Mouse (Mus musculus) spleen, adult 12 weeks (tissue): ENCODE measurements around the gene Tada2a.

ENCODE experiments used
- DNase-seq: peaks from one replicate; pipeline ENCODE4 v3.0.0; 2022; ENCODE audit warnings: low spot score

Gene Tada2a

DNA sequence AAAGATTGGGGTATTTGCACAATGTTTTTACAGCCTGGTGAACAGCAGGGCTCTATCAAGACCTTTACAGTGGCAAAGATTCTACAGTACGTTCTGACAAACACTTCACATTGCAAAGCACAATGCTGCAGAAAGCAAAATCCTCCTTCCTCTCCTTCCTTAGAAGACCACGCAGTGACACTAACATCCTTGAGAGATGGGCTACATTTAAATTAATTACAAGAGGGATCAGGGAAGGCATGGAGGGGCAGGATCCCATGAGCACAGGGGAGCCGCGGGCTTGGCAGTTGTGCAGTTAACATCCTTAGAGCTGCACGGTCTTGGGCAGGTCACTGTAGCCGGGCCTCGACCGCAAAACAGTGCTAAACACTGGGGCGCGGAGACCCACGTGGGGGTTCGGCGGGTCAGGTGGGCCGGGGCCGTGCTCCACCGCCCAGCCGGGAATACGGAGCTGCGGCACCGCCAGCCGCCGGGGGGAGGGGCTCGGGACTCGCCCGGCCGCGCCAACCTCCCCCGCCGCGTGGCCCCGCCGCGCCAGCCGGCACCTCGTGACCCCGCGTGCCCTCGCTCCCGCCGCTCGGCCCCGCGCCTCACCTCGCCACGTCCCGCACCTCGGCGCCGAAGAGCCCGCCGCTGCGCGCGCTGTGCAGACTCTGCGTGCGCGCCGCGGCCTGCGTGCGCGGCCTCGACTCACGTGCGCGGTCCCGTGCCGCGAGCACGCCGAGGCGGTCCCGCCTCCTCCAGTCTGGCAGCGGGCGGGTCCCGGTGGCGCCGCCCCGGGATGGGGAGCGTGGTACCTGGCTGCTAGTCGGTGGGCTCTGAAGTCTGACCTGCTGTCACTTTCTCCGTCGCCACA is at the start of gene Tada2a, which contains the start of gene Acaca:
Tada2a (minus strand) TSS at position 658 of the 856 bp plus-strand sequence.
Acaca (plus strand) TSS at position 730 of the 856 bp plus-strand sequence.
- peak; percentile 80 for DNase-seq

DNA sequence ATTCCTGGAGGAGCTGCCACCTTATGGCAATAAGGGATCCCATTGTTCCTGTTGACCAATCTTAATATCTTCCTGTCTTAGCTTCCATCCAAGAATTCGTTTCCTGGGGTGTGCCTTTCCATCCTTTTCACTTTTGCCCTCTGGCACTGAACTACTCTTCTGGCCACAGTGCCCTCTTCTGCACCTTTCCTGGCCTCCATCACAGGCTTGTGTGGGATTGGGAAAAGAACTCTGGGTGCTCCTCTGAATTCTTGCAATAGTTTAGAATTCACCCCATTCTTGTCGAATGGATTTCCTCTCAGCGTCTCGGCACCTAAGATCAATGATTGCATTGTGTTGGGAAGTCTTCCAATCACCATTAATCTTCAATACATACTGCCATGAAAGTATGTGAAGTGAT is 49.2 kb upstream of the Tada2a start:
- no peak for DNase-seq

DNA sequence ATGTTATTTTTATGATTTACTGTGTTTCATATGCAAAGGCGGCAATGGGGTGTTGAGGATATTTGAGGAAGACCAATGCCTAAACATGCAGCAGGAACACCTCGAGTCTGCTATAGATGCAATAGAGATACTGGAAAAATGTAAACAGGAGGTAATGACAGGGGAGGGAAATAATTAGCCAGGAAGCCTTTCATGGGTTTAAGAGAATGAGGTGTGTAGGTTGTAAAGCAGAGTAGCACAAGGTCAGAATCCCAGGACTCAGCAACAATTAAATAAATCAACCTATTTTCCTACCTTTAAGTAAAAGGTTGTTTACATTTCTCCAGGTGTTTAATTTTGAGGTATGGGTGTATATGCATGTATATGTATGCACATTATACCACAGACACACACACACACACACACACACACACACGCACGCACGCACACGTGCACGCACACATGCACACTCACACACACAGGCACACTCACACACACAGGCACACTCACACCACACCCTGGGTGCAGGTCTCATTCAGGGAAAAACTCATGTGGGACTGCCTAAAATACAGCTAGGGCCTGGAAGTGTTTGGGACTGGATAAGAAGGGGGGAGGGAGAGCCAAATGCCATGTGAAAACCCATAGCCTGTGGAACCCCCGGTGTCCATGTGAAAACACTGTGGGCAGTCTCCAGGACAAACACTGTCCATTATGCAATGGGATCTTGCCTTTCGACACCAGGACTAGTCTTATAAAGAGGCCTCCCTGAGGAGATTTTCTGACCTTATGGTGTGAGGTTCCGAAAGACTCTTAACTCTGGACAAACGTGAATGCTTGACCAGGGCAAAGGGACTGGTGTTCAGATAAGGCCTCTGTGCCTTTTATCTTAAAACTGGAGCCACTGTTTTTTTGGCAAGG is 43.4 kb upstream of the Tada2a start:
- no peak for DNase-seq

DNA sequence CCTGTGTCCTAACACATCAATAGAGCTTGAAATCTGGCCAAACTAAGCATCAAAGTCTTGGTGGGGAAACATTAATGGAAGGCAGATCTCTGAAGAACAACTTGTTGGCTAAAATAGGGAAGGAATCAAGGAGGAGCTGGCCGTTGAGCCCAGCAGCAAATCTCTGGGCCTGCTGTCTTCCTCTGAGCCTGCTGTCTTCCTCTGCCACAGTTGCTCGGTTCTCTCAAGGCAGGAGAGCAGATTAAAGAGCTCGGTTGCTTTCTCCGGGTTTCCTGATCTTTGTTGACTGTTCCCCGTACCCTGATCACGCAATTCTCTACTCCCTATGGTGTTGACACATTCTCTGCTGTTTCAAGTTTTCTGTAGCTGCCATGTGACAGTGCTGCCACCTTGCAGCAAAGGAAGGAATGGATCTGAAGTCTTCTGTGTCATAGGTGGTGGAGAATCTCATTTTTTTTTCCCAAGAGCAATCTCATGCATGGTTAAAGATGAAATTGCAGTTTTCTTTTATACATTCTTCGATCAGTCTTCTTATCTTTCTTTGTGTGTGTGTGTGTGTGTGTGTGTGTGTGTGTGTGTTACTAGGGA is 39.4 kb upstream of the Tada2a start:
- no peak for DNase-seq

DNA sequence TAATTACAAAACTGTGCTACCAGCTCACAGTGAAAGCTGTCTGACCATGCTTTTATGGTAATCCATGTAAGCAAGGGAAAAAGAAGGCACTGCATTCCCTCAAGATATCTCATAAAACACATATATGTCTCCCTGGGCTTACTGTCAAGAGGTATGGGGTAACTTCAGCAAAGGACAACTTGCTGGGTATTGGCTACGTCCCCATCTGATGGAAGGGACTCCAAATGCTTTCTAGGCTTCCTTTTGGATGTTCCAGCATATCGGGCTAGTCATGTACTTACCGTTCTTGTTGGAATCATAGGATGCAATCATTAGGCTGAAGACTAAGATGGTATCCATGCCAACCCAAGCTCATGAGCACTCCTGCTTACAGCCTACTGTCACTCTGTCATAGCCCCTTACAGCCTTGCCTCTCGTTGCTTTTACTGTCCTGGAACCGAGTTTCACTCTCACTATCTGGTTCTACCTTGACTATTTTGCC is 37.7 kb upstream of the Tada2a start, which contains the start of gene Gm11437:
Gm11437 (minus strand) TSS at position 431 of the 481 bp plus-strand sequence.
- DNase-seq = no peak

DNA sequence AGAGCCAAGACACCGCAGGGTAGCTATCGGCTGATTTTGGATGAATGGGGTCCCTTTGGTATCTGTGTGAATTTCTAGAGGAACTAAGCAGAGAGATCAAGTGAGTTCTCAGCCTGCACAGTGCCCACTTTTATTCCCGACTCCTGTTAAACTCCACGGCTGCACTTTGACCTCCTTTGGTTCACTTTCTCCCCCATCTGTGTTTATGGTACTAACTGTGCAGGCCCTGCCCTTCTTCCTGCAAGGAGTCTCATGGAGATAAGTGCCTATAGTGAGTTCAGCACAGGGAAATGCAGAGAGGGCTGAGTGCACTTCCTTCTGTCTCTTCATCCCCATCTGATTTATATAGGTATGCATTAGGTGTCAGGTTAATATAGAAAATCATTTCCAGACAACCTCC is 35.2 kb upstream of the Tada2a start:
- DNase-seq = no peak

DNA sequence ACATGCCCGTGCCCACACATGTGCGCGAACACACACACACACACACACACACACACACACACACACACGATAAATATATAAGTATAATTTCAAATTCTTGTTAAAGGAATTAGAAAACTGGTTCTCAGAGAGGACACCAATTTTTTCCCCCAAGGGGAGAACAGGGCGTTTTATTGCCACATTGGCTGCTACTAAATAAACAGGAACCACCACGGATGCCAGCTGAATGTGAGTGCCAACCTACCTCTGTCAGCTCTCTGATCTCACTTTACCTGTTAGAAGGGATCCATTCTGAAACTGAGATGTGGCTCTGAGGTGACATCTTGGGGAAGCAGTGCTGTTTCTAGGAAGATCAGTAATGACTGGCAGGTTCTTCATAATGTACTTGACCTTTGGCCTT is 34.7 kb upstream of the Tada2a start:
- no peak for DNase-seq

DNA sequence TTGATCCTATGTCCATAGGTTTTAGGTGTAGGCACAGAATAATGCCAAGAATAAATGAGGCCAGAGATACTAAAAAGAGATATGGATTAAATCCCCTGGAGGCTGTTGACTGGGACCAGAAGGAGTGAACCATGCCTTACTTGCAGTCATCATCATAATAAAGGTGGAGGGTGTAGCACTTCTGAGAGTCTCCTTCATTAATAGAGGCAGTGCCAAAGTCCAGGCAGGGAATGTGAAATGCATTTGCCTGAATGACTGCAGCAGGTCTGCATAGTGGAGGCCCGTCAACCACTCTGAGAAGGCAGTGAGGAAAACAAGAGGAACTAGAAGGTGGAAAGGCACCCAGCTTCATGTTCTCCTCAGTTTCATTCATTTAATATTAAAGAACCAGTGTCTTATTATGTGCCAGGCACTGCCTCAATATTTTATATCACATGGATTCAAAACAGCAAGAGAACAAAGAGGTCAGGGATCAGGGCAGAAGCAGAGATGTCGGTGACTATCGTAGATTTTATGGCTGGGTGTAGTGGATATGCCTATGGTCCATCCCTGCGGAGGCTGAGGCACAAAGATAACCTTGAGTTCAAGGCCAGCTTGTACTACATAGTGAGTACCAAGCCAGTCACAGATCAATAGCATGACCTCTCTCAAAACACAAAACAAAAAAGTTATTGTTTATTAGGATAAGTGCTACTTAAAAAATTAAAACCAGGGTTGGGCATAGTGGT is 27.3 kb upstream of the Tada2a start:
- no peak for DNase-seq

DNA sequence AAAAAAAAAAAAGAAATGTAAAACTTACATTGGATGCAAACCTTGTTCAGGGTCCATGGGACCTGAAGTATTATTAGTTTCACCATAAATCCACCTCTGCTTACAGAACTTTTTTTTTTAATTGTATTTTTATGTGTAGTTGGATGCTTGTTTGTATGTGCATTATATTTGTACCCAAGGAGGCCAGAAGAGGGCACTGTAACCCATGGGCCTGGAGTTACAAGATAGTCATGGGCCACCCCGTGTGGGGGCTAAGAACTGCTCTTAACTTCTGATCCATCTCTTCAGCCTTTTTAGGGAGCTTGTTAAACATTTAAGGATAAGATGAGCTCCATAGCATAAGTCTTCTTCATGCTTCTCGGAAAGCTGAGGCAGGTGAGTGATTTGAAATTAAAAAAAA is 21.5 kb upstream of the Tada2a start:
- DNase-seq = no peak

DNA sequence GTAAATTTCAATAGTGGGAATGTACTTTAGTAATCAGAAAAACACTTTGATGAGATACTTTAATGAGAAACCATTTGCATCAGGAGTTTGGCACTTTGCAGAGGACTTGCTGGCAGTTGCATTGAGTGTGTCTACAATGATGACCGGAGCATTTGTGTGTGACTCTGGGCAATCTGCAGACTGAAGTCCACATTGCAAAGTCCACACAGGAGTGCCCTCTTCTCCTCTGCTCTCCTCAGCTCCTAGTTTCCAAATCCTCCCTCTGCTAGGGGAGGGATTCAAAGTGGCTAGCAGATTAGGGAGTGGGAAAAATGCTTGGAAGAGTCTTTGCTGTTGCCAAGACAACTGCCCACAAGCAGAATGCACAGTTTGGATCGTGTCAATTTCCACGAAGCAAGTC is 16.7 kb upstream of the Tada2a start:
- DNase-seq = no peak

DNA sequence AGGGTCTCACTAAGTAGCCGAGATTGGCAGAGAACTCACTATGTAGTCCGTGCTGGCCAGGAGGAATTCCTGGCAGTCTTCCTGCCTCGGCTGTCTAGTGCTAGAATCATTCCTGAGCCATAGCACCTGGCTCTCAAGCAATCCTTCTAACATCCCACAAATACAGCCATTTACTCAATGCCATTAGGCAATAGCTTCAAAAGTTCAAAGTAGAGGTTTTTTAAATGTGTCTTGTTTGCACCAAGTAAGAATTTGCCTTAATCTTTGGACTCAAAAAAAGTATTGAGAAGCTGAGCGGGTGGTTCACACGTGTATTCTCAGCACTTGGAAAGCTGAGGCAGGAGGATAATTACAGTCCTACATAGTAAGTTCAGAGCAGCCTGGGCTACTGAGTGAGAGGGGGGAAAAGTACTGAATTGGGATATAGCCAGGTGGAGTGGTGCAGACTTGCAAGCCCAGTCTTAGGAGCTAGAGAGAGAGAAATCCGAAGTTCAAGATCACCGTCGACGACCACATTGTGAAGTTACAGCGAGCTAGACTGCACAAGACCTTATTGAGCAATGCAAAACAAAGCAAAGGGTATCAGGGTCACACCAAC is 15.9 kb upstream of the Tada2a start:
- DNase-seq = no peak

DNA sequence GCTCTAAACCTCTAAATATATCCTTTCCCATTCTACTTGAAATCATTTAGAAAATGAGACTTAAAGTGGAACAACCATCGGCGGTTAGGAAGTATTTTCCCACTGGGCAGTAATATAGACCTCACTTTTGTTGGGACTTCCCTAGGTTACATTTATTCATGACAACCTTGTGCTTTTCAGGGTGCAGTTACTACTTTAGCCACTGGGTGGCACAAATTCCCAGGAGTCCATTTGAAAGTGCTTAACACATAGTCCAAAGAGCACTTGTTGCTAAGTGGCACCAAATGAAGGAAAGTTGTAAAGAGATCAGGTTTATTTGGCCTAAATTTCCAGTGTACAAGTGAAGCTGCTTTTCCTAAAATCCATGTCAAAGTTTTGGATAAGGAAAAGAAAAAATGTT is 12.4 kb upstream of the Tada2a start:
- DNase-seq = peak; percentile 12

DNA sequence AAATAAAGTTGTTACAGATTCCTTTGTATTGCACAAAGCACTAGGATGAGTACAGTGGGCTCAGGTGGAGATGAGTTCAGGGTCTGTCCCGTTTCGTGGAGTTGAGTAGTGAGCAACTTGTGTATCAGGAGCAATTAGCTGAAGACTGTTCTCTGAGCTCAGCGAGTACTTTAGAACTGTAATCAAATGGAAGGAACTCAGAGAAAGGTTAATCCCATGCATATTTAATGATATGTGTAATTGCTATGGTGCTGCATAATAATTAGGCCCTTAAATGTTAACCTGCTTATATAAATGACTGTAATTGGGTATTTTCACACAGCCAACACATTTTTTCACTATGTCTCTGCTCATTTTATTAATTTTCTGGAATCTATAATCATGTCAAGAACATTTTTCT is 7.1 kb upstream of the Tada2a start:
- no peak for DNase-seq

DNA sequence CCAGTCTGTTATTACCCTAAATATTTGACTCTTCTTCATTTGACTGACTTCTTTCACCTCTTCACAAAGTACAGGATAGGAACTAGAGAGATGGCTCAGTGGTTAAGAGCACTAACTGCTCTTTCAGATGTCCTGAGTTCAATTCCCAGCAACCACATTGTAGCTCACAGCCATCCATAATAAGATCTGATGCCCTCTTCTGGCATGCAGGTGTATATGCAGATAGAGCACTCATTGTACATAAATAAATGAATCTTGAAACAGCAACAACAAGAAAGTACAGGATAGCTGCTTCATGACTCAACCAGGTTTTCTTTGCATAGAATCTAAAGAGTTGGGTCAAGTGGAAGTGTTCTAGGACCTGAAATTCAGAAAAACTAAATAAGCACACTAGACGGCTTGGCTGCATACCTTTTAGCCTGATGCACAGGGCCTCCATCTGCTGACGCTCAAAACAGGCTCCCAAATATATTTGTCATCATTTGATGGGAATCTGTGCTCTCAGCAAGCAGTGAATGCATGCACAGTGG is 5.0 kb upstream of the Tada2a start:
- no peak for DNase-seq

DNA sequence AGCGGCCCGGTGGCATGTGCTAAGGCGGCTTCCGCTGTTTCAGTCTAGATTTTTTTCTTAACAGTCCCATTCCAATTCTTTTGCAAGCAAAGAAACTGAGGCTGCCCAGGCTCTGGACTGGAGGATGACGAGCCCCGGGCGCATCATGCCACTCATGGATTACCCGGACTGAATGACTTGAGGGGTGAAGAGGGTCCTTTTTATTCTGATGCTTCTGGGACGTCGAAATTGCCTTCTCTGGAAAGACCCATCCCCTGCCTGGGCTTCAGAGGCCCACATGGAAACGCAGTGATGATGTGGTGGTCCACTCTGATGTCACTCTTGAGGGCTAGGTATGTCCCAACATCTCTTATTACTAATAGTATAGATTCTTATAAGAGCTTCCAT is 392 bp upstream of the Tada2a start:
- no peak for DNase-seq

DNA sequence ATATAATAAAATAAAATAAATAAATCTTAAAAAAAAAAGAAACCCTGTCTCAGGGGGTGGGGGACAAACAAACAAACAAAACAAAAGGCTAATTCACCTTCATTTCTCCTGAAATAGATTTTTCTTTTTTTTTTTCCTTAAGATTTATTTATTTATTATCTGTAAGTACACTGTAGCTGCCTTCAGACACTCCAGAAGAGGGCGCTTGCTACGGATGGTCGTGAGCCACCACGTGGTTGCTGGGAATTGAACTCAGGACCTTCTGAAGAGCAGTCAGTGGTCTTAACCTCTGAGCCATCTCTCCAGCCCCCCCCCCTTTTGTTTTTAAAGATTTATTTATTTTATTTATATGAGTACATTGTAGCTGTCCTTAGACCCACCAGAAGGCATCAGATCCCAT is 1.4 kb downstream of the Tada2a start:
- DNase-seq = no peak

DNA sequence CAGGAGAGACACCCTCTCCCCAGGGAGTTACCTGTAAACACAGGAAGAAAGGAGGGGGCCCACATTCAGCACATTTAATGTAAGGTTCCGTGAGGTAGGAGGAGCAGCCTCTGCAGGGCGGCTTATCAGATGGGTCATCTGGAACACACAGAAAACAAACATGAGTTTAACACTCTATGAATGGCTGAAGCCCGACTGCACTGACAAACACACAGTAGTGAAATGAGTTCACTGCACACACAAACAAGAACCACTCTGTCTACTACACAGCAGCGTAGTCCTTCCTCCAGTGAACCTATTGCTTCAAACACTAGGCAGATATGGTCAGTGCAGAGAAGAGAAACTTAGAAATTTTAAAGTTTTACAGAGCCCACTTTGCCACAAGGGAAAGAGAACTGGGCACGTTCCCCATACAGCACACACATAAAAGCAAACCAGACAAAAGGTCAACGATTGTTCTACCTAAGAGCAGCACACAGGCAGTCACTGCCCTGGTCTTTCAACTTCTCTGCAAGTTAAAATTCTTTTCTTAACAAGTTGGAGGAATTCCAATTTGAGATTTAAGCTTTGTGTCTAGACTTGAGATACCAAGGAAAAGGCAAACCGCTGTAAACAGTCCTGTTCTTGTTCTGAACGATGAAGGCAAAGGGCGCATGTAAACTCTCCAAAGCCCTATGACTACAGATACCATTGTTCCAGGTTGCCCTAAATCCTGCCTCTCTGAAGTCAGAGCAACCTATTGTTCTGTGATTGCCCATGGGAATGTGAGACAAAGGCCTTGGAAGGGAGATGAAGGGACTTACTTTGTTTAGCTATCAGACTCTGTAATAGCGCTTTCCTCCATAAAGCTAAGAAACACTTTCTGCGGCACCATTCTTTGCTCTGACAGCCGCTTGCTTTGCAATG is 8.1 kb downstream of the Tada2a start:
- DNase-seq = no peak

DNA sequence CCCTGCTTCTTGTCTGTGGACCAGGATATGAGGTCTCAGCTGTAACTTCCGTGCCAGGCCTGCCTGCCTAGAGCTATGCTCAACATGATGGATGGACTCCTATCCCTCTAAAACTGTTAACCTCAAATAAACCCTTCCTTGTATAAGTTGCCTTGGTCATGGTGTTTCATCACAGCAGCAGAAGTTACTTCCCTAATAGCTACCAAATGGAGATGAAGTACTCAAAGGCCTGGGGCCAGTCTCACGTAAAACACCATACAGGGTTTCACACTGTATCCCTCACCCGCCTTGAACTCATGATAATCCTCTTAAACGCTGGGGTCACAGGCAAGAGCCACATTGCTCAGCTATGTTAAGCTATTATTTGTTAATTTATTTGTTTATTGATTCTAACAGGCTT is 12.0 kb downstream of the Tada2a start:
- no peak for DNase-seq

DNA sequence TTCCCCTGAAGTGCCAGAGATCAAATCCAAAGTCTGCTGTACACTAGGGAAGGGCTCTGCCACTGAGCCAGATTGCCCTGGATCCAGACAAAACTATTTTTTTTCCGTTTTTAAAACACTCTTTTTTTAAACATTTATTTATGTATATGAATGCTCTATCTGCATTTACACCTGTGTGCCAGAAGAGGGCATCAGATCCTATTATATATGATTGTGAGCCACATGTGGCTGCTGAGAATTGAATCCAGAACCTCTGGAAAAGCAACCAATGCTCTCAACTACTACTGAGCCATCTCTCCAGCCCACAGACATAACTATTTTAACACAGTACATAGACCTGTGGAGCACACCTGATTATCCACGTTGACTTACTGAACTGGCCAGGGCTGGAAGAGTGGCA is 13.2 kb downstream of the Tada2a start:
- DNase-seq = no peak

DNA sequence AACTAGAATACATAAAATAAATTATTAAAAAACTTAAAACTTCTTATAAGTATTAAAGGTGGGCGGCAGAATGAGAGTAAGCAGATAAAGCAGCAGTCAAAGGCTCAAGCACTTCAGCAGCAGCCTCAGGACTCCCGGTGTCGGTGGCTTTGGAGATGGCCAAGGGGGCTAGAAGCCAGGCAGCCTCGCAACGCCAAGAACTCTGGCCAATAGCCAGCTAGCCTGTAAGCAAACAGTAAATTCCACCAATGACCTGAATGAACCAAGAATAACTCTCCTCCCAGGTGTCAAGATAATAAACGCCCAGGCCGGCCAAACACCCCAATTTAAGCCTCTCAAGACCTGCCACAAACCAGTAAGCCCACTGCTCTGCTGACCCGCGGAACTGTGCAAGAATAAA is 13.8 kb downstream of the Tada2a start:
- DNase-seq = no peak
